Mouse (Mus musculus): ENCODE measurements around the gene Grk6.

GRCm38 (mm10) chr13:55451785-55452549, 7.1 kb downstream of the Grk6 start:
- no peak for TF ChIP-seq POLR2A (IDR thresholded peaks at IDR 0.05; ENCODE audit: low read depth, low read length)
- no peak for TF ChIP-seq CTCF (IDR thresholded peaks at IDR 0.05; ENCODE audit: borderline replicate concordance, insufficient read depth, low read length)

All from embryonic fibroblast, embryonic 13.5 days (primary cell).